Mouse (Mus musculus) adrenal gland, adult (tissue): Measurements from ENCODE around the gene Birc6.
"Not testable (repeated sequence)": the region's sequence is repeated elsewhere in the genome, so short reads cannot be mapped to it uniquely, and the experiment has no call there.

Source experiments
- DNase-seq, 2 experiments: peaks; one replicate each; pipeline ENCODE4 v3.0.0; 2022 to 2023; ENCODE audit warnings: low spot score in 1 of 2; ENCODE audit not compliant: inconsistent age in 2 of 2

Birc6 gene

GRCm38 (mm10) chr17:74554118-74554517 is 26.0 kb downstream of the Birc6 start:
- DNase-seq = no peak

GRCm38 (mm10) chr17:74559891-74560290 is 31.8 kb downstream of the Birc6 start:
- no peak for DNase-seq

GRCm38 (mm10) chr17:74564151-74564550 is 36.1 kb downstream of the Birc6 start:
- no peak for DNase-seq

- no peak for DNase-seq
Measured at GRCm38 (mm10) chr17:74569219-74569618, 41.1 kb downstream of the Birc6 start.

- DNase-seq = no peak
Measured at GRCm38 (mm10) chr17:74570585-74570984, 42.5 kb downstream of the Birc6 start.

GRCm38 (mm10) chr17:74577173-74577572 is 49.1 kb downstream of the Birc6 start:
- no peak for DNase-seq

GRCm38 (mm10) chr17:74579586-74579985 is 51.5 kb downstream of the Birc6 start:
- no peak for DNase-seq

GRCm38 (mm10) chr17:74580738-74581137 is 52.6 kb downstream of the Birc6 start:
- DNase-seq = no peak

- DNase-seq = no peak
Measured at GRCm38 (mm10) chr17:74586768-74587167, 58.7 kb downstream of the Birc6 start.

GRCm38 (mm10) chr17:74598908-74599307 is 70.8 kb downstream of the Birc6 start:
- DNase-seq = no peak

- no peak for DNase-seq
Measured at GRCm38 (mm10) chr17:74599396-74599795, 71.3 kb downstream of the Birc6 start.

- no peak for DNase-seq
Measured at GRCm38 (mm10) chr17:74601201-74601600, 73.1 kb downstream of the Birc6 start.

GRCm38 (mm10) chr17:74630798-74631197 is 102.7 kb downstream of the Birc6 start:
- DNase-seq = peak; percentile 23 to 71

- DNase-seq = no peak
Measured at GRCm38 (mm10) chr17:74642445-74642844, 114.3 kb downstream of the Birc6 start.

GRCm38 (mm10) chr17:74658362-74658761 is 130.3 kb downstream of the Birc6 start:
- no peak for DNase-seq

GRCm38 (mm10) chr17:74668010-74668409 is 139.9 kb downstream of the Birc6 start:
- DNase-seq = no peak

- DNase-seq = peak in 1 of 2 experiments; percentile 56
Measured at GRCm38 (mm10) chr17:74670031-74670430, 141.9 kb downstream of the Birc6 start.

GRCm38 (mm10) chr17:74672446-74672845 is 144.4 kb downstream of the Birc6 start:
- no peak for DNase-seq

- peak in 1 of 2 experiments; percentile 75 for DNase-seq
Measured at GRCm38 (mm10) chr17:74673251-74673650, 145.2 kb downstream of the Birc6 start.

GRCm38 (mm10) chr17:74678061-74678460 is 150.0 kb downstream of the Birc6 start:
- no peak for DNase-seq

- DNase-seq = no peak
Measured at GRCm38 (mm10) chr17:74684927-74685326, 156.8 kb downstream of the Birc6 start.

- no peak for DNase-seq
Measured at GRCm38 (mm10) chr17:74688555-74688954, 160.5 kb downstream of the Birc6 start.

- no peak for DNase-seq
Measured at GRCm38 (mm10) chr17:74689406-74689805, 161.3 kb downstream of the Birc6 start.

- not testable (repeated sequence) for DNase-seq
Measured at GRCm38 (mm10) chr17:74701661-74702060, 173.6 kb downstream of the Birc6 start.
